ENCODE assay signal across 11 mouse cellular contexts in genomic region chr15:81083281-81083680, GRCm38 (mm10).
DNase-seq lines count a peak whose midpoint lies in the region; ATAC-seq and TF ChIP-seq lines count a peak whose summit lies in the region.
"Had no signal": no experiment of that assay in that cellular context is flagged by ENCODE, and none has a peak within 500 bp of the region (broad histone marks: within the 10 kb centered on the region; RNA-seq: fewer than 3 reads in every experiment).

No protein-coding gene starts in this region.

- H3K36me3 ChIP-seq in intestine, embryonic 14.5 days (ENCODE audit: control insufficient read depth, insufficient read depth, low read length) = no peaks in the 10 kb centered on the region
- H3K36me3 ChIP-seq in intestine, postnatal 0 days (ENCODE audit: control insufficient read depth, insufficient read depth) = no peaks in the 10 kb centered on the region
- no peaks in the 10 kb centered on the region for H3K36me3 ChIP-seq in intestine, embryonic 15.5 days
- no peaks in the 10 kb centered on the region for H3K36me3 ChIP-seq in limb, embryonic 14.5 days (ENCODE audit: control insufficient read depth, insufficient read depth, low read length)
- H3K36me3 ChIP-seq: G1E had no signal

- peak; percentile 33 for DNase-seq in adrenal gland, adult 2 months
- DNase-seq in adrenal gland, postnatal 4 days (ENCODE audit: low spot score in 2 of 2) = no peak
- DNase-seq in intestine, embryonic 14.5 days (ENCODE audit: low spot score) = no peak
- peak; percentile 70 for DNase-seq in limb, embryonic 14.5 days (ENCODE audit: low spot score)
- no peak for DNase-seq in thymus, postnatal 14 days
- DNase-seq: adrenal gland, postnatal 25 days had no signal

- no peak for TF ChIP-seq CTCF in intestine, postnatal 0 days (IDR thresholded peaks at IDR 0.05; ENCODE audit: low read depth)

- no peak overlapping the region for H3K9ac ChIP-seq in intestine, embryonic 14.5 days (ENCODE audit: low read length)
- no peak overlapping the region for H3K9ac ChIP-seq in intestine, postnatal 0 days (ENCODE audit: low read depth, low read length)
- H3K9ac ChIP-seq in intestine, embryonic 15.5 days = no peak overlapping the region
- H3K9ac ChIP-seq in limb, embryonic 14.5 days (ENCODE audit: low read depth, low read length, severe bottlenecking) = peak overlapping the region; percentile 12; the same call in 1 of the 2 replicates

- H3K9me3 ChIP-seq in intestine, embryonic 14.5 days (ENCODE audit: control insufficient read depth, low read length) = no peaks in the 10 kb centered on the region
- H3K9me3 ChIP-seq in intestine, postnatal 0 days (ENCODE audit: control insufficient read depth) = no peaks in the 10 kb centered on the region
- H3K9me3 ChIP-seq in intestine, embryonic 15.5 days = no peaks in the 10 kb centered on the region
- H3K9me3 ChIP-seq in limb, embryonic 14.5 days (ENCODE audit: control insufficient read depth, low read length) = no peaks in the 10 kb centered on the region
- H3K9me3 ChIP-seq: G1E had no signal

- H3K27me3 ChIP-seq in intestine, embryonic 14.5 days (replicated peaks; ENCODE audit: control insufficient read depth, insufficient read depth, low read length) = no peaks in the 10 kb centered on the region
- H3K27me3 ChIP-seq in intestine, postnatal 0 days (replicated peaks; ENCODE audit: control insufficient read depth, insufficient read depth, low read length) = no peaks in the 10 kb centered on the region
- no peaks in the 10 kb centered on the region for H3K27me3 ChIP-seq in intestine, embryonic 15.5 days (replicated peaks)
- H3K27me3 ChIP-seq in limb, embryonic 14.5 days (ENCODE audit: control insufficient read depth, insufficient read depth, low read length) = no peaks in the 10 kb centered on the region

- no peak for TF ChIP-seq POLR2A in limb, embryonic 14.5 days (IDR thresholded peaks at IDR 0.05; ENCODE audit: borderline replicate concordance, extremely low read depth, insufficient read depth, insufficient read length)

- 0 out of 2 replicates have a peak overlapping the region, but pooled peaks have one; percentile 9 for H3K4me2 ChIP-seq in intestine, embryonic 14.5 days (ENCODE audit: low read length)
- no peak overlapping the region for H3K4me2 ChIP-seq in intestine, postnatal 0 days (replicated peaks; ENCODE audit: low read depth)
- no peak overlapping the region; the same call in 1 of the 2 replicates for H3K4me2 ChIP-seq in intestine, embryonic 15.5 days (replicated peaks)
- no peak overlapping the region for H3K4me2 ChIP-seq in limb, embryonic 14.5 days (replicated peaks; ENCODE audit: low read depth, low read length, severe bottlenecking)
- H3K4me2 ChIP-seq: midbrain, embryonic 11.5 days had no signal

- 37% methylated on average over 4 of the region's 4 CpGs for WGBS in intestine, embryonic 14.5 days
- WGBS in intestine, postnatal 0 days = 63% methylated on average over 4 of the region's 4 CpGs
- WGBS in intestine, embryonic 15.5 days = 43% methylated on average over 4 of the region's 4 CpGs
- 22% methylated on average over 4 of the region's 4 CpGs for WGBS in limb, embryonic 14.5 days

- H3K4me3 ChIP-seq in intestine, embryonic 14.5 days (ENCODE audit: low read depth, low read length) = no peak overlapping the region
- no peak overlapping the region for H3K4me3 ChIP-seq in intestine, postnatal 0 days (ENCODE audit: low read depth, low read length)
- no peak overlapping the region for H3K4me3 ChIP-seq in intestine, embryonic 15.5 days (replicated peaks)
- no peak overlapping the region for H3K4me3 ChIP-seq in limb, embryonic 14.5 days (replicated peaks; ENCODE audit: low read length)

- H3K27ac ChIP-seq in intestine, embryonic 14.5 days (ENCODE audit: low read depth) = 0 out of 2 replicates have a peak overlapping the region, but pooled peaks have one; percentile 43
- H3K27ac ChIP-seq in intestine, postnatal 0 days (ENCODE audit: low read depth, low read length) = no peak overlapping the region
- 0 out of 2 replicates have a peak overlapping the region, but pooled peaks have one; percentile 20 for H3K27ac ChIP-seq in intestine, embryonic 15.5 days
- H3K27ac ChIP-seq in limb, embryonic 14.5 days (replicated peaks; ENCODE audit: low read depth, low read length) = peak overlapping the region; percentile 65

- no peak for ATAC-seq in intestine, embryonic 14.5 days (replicated peaks; ENCODE audit: low FRiP score, low TSS enrichment, low read depth)
- no peak for ATAC-seq in intestine, postnatal 0 days
- ATAC-seq in intestine, embryonic 15.5 days = no peak
- ATAC-seq in limb, embryonic 14.5 days (ENCODE audit: low FRiP score, low read depth) = no peak
- ATAC-seq in erythroblast, adult 5-6 weeks (replicated peaks; ENCODE audit: low FRiP score, poor library complexity, severe bottlenecking) = no peak

- H3K4me1 ChIP-seq in intestine, embryonic 14.5 days (replicated peaks; ENCODE audit: control insufficient read depth, insufficient read depth, low read length) = peaks cover 39% of the 10 kb centered on the region
- peaks cover 9% of the 10 kb centered on the region; the same call in 1 of the 2 replicates for H3K4me1 ChIP-seq in intestine, postnatal 0 days (replicated peaks; ENCODE audit: control insufficient read depth, insufficient read depth, low read length)
- peaks cover 18% of the 10 kb centered on the region for H3K4me1 ChIP-seq in intestine, embryonic 15.5 days (replicated peaks)
- peaks cover 32% of the 10 kb centered on the region for H3K4me1 ChIP-seq in limb, embryonic 14.5 days (ENCODE audit: control insufficient read depth, insufficient read depth, low read length)

Comparison
In these comparisons a context has a peak if more than half of its experiments do, and no peak if none do; other contexts are left out.
1. DNase-seq: peak in adrenal gland, adult 2 months (single experiment) and limb, embryonic 14.5 days (single experiment); none in adrenal gland, postnatal 4 days (0 of 2), intestine, embryonic 14.5 days (single experiment) and thymus, postnatal 14 days (single experiment).